Mouse (Mus musculus): ENCODE measurements at regions not wholly inside any gene's neighbourhood (a gene's known extent, or its start where the extent isn't known, plus 50 kb on each side); places are given as distances from the start of the nearest gene placed in this dataset.

DNA sequence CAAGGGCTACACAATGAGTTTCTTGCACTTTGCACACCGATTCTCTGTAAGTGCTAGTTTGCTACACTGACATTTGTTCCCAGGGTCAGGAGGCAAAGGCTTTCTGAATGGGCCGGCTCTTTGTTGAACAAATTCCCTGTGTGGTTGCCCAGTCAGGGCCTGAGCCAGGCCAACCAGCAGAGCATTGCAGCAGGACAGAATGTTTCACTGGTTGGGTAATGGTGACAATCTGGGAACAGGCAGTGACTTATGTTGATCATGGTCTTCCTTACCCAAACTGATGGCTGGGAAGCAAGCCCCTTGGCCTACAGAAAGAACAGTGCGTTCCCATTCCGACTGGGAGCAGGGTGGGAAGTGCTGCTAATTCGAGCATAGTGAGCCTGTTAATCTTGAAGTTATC, 363.7 kb upstream of the Satb1 start:
- DNase-seq (ENCODE audit: extremely low read depth, low read depth): no peak

DNA sequence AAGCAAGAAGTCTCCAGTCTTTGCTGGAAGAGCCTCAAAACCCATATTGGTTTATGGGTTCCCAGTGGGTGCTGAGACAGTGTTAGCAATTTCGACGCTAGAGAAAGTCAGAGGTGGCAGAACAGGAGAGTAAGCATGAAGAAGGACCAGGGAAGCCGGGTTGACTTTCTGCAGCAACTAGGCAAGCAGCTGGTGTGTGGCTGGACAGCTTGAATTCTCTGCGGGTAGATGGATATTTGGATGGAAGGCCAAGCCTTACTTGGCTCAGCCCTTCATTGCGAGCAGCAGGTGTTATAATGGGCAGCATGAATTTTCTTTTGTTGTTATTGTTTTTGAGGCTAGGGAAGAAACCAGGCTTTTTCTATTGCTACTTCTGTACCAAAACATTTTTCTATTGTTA, 362.7 kb upstream of the Satb1 start:
- DNase-seq (ENCODE audit: extremely low read depth, low read depth): no peak

DNA sequence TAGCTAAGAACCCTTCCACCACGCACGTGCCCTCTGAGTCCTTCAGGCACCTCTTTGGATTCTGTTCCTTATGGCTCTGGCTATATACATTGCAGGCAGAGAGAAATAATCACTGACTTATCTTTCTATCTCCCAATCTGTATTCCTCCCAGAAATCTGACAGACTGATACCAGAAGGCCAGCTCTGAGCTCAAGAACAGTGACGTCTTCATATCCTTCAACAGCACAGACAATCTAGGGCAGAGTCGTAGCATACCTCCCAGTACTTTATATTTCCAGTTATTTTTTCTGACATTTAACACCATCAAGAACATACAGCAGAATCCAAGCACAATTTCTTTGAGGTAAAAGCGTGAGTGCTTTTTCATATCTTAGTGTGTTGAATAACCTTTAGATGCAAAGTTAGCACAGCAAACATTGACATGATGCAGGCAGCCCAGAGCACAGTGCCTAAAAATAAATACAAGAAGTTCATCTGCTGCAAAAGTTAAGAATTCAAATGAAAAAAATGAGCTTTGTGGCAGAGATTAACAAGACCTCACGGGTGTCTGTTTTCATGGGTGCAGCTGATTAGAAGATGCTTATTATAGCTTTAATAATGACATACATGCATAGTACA, 358.1 kb upstream of the Satb1 start:
- no peak for DNase-seq (ENCODE audit: extremely low read depth, low read depth)

DNA sequence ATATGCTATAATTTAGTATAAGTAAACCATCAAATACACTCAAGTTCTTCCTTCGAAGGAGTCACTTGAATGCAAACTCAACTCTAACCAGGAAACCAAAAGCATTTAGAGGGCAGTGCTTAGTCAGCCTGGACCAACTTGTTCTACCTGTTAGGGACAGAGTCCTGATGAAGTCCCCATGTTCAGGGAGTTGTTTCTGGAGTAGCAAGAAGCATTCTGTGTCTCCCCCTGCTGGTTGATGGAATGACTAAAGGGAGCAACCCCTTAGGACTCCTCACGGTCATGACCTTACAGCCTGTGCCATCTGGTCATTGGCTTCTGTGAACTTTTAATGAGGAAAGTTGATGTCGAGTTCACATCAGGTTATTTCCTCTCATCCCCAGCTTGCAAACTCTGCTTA, 349.6 kb upstream of the Satb1 start:
- no peak for DNase-seq (ENCODE audit: extremely low read depth, low read depth)

DNA sequence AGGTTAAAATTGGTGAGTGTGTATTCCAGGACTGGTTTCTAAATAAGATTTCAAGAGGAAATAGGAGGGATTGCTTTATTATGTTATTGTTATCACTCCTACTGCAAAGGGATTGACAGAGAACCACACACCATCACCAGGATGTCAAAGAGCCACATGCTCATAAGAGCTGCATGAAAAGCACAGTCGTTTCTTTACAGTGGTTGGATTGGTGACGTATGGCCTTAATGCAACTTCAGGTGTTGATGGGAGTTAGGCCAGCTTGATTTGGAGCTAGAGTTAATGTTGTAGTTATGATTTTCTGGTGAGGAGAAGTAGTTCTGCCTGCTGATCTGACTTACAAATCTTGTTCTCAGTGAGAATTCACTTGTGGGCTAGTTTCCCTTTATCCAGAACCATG, 344.9 kb upstream of the Satb1 start:
- DNase-seq (ENCODE audit: extremely low read depth, low read depth): no peak

DNA sequence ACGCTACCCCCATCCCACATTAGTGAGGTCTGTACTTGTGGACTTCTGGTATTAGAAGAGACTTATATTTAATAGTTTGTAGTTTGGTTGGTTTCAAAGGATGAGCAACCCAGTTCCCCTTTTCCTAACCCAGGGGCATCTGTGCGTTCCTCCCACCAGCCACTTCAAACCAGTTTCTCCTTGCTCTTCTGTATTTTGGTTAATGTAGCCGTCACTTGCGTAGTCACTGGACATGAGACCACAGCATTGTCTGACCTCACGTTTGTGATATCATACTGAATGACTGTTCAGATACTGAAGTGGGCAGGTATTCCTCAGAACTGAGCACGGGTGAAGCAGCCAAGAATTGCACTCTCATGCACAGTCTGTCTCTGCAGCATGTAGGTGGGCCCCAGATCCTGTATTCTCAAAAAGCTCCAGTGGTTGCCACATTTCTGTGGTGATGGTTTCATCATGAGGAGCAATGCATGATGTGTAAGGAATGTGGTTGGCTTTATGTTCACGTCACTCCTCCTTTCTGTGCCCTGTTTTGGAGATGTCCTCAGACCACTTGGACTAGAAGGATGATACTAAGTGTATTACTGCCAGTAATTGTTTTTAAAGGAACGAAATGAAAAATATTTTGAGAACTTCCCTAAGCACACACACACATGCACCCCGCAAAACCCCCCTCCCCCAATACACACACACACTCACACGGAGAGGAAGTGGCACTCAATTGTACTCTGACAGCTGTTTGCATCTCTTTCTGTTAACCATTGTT, 335.2 kb upstream of the Satb1 start:
- no peak for DNase-seq (ENCODE audit: extremely low read depth, low read depth)

DNA sequence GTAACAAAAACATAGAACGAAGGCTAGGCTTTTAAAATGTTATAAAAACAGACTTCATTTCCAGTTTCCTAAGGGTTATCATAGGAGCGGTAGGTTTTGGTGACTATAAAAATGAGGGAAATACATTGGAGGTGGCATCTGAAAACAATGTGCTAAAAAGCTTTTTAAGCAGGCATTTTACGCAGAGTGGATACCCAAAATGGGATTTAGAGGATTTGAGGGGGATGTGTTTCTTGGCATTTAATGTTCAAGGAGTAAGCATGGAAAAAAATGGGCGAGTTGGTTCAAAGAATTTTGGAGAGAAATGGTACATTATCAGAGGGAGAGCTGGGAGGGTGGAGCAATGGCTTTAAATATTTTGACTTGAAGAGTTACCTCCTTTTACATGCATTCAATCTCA, 334.6 kb upstream of the Satb1 start:
- DNase-seq (ENCODE audit: extremely low read depth, low read depth): no peak

DNA sequence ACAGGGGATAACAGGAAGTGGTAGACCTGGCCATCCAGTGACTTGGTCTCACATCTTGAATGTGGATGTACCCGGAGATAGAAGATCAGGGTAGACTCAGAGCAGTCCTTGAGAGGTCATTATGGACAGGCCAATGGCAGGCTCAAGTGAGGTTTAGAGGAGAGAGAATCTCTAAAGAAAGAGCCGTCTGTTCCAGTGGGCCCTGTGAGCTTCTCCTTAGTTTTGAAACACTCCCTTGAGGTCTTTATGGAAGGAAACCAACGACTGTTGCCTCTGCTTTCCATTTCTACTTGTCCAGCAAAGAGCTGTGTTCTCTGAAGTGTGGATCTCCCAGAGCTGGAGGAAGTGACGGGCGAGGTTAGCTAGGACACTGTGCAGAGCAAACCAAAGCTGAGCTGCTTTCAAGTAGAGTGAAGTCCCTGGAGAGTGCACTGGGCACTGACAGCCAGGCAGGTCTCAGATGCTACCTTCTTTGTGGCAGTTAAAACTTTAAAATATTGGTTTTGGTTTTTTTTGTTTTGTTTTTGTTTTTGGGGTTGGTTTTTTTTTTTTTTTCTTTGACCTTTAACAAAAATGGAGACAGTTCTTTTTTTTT, 332.9 kb upstream of the Satb1 start:
- no peak for DNase-seq (ENCODE audit: extremely low read depth, low read depth)

DNA sequence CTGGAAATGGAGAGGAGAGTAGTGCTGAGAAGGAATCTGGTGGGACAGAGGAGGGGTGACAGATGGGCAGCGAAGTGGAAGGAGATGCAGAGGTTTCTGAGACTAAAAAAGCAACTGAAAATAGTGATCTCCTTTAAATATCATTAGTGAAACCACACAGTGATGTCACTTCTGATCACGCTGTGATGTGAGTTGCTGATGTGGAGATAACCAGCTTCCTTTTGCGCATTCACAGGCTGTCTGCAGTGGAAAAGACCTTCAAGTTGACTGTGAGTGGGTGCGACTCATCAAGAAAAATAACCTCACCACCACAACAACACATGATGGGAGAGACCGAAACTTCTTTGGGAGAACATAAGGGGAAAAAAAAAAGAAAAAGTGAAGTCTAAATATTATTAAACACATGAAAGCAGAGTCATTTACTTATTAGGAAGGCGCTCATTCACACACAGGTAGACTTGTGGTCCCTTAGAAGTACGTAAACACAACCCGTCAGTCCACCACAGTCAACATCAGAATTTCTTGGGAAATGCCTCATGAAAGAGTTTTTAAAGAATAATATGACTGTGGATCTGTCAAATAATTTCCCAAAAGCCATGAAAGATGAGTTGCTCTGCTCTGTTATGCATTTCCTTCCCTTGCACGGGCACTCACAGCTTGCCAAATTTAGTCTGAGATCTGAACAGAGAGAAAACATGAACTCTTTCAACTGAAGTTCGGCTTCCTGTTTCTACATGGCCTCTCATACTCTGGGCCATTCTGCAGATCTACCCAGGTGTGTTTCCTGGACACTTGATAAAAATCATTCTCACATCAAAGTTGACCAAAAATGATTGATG, 329.7 kb upstream of the Satb1 start:
- no peak for DNase-seq (ENCODE audit: extremely low read depth, low read depth)

DNA sequence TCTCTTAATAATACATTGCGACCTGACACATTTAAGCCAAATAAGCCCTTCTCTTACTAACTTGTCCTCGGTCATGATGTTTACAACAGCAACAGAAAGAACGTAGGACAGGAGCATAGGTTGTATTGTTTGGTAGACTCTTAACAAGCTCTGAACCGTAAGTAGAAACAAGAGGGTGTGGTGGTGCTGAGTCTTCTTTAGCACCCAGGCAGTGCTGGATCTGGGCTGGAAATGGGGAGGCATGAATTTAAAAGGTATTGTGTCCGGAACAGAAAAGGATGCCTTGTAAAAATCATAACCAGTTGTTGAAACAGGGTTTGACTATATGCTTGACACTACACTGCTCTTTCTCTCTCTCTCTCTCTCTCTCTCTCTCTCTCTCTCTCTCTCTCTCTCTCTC, 317.4 kb upstream of the Satb1 start:
- no peak for DNase-seq (ENCODE audit: extremely low read depth, low read depth)

DNA sequence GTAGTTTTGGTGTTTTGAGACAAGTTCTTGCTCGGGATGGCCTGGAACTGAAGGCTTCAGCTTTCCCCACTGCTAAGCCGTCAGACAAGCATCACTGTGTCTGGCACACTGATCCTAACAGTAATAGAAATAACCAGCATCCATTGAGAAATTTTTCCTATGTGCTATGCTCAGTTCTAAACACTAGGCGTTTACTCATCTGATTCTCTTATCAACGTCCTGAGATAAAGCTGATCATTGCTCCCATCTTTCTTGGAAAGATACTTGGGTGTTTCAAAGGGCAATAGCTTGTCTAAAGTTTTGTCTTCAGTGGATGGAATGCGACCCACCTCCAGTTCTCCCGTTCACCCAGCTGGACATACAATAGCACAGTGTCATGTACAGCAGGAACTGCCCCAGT, 316.7 kb upstream of the Satb1 start:
- no peak for DNase-seq (ENCODE audit: extremely low read depth, low read depth)

DNA sequence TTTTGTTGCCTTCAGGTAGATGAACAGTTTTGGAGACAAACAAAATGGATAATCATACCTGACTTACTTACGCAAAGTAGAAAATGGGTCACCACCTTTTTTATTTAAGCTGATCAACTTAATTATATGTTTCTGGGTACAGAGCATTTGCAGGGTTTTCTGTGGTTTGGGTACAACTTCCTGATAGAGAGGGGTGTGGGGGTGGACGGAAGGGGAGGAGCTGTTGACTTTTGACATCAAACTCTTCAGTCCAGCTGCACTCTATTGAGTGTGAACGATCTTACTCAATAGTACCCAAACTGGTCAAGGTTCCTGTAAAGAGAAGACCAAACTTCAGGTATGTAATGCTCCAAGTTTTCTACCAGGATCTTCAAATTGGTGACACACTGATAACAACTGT, 316.0 kb upstream of the Satb1 start:
- DNase-seq (ENCODE audit: extremely low read depth, low read depth): no peak

DNA sequence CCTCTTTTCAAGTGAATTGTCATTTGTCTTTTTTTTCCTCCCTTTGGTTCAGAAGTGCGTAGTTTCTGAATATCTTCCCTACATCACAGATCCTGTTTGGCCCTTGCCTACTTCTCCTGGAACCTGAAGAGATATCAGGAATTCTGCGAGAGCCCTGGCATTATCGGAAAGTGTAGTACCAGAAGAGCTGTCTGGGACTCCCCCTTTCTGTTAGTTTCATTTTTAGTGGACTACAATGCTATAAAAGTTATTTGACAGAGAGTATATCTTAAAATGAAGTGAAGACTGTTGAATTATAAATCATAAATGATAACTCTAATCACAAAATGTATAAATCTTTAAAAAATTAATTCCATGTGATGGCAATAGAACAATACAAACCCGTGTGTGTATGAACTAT, 270.8 kb upstream of the Satb1 start:
- no peak for DNase-seq (ENCODE audit: extremely low read depth, low read depth)

DNA sequence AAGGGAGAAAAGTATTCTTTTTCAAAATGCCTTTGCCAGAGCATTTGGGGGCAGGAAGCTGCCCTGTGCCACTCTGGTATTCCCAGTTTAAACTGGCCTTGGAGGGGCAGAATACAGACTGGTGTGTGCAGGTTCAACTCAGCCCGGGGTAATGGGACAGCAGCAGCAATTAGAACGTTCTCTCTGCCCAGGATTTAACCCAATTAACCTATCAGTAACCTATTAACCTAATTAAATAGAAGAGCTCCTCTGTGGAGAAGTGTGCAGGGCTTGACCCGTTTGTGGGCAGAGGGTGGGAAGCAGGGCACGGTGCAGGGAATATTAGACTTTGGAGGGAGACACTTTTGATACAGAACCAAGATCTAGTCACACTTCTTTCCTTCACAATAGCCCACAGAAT, 252.7 kb upstream of the Satb1 start:
- no peak for DNase-seq (ENCODE audit: extremely low read depth, low read depth)

DNA sequence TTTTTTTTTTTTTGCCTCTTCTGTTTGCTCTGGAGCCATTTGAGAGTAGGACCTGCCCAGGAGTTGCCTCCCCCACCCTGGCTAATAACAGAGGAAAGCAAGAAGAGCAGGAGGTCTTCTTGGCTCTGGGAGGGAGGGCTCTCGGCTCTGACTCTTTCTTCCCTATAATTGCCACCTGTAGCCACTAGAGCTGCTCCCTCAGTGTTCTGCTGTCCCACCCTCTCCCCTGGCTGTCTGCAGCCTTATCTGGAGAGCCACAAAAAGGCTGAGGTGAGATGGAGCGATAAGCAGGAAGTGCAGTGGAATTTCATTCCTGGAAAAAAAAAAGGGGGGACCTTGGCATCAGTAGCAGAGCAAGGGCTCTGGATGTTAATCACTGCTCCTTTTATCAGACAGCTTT, 251.4 kb upstream of the Satb1 start:
- no peak for DNase-seq (ENCODE audit: extremely low read depth, low read depth)

DNA sequence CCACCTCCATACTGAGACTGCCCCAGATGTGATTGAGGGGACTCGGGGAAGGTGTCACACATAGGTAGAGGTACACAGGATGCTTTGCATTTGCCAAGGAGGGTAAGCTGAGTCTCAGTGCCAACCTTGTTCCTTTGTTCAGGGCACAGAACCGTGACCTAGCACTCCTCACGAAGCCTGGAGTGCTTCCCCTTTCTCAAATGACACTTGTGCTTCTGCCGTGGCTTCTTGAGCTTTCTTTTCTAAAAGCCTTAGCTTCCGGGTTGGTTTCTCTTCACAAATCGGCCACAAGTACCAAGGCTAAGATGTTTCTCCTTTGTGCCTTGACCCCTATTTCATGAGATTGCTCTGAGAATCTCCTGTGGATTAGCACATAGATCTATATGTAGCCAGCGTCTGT, 246.2 kb upstream of the Satb1 start:
- no peak for DNase-seq (ENCODE audit: extremely low read depth, low read depth)

DNA sequence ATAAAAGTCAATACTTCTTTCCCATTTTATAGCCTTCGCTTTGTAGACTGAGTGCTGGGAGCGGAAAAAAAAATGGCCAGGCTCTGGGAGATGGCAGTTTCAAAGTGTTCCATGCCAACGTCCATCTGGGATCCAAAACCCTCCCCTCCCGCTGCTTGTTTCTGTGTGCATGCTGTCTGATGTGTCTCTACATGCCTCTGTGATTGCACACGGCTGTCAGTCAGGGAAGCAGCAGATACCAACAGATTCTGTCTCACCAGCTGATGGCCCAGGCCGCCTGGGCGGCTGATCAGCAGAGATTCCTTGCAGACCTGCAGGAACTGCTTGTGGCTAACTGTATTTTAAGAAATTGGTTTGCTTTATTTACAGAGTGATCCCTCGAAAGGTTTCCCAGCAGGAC, 245.4 kb upstream of the Satb1 start:
- DNase-seq (ENCODE audit: extremely low read depth, low read depth): no peak

DNA sequence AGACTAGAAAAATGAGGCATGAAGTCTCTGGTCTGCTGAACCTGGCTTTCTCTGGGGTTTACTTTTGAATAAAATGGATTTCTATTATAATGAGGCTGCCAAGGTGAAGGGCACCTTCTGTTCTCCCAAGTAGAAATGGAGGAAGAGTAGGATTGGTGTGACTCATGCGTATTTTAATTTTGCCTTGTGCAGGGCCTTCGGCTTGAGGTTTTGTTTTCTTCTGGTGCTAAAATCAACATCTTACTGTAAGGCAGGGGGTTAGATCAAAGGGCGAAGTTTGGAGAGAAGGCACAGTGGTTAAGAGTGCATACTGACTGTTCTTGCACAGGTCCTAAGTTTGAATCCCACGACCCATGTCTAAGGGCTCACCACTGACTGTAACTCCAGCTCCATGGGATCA, 244.9 kb upstream of the Satb1 start:
- no peak for DNase-seq (ENCODE audit: extremely low read depth, low read depth)

DNA sequence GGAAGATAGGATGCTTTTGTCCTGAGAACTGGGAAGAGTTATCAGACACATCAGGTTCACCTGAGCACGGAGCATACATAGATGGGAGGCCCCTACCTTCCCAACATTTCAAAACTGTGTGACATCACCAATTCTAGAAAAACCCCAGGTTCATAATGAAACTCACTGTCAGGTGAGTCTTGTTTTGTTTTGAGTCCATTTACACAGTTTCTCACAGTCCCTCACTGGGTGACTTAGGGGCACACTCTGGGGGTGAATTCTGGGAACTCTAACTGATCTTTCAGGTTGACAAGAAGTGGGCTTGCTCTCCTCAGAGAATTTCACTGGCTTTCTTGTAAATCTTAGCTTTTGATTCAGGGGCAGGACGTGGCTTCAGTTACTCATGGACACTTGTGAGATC, 243.7 kb upstream of the Satb1 start:
- no peak for DNase-seq (ENCODE audit: extremely low read depth, low read depth)

DNA sequence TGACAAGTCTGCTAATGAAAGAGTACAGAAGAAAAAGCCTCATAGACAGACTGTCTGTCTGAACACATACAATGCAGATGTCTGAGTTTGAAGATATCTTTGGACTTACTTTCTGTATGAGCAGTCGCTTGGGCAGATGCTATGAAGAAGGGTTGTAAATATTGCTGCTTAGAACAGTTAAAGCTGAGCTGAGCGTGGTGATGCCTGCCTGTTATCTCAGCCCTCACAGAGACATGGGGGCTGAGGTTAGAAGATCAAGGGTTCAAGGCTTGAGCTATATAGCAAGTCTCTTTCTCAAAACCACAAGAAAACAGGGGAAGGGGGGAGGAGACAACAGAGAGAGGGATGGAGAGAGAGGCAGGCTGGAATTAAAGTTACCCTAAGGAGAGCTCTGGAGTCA, 234.6 kb upstream of the Satb1 start:
- no peak for DNase-seq (ENCODE audit: extremely low read depth, low read depth)

DNA sequence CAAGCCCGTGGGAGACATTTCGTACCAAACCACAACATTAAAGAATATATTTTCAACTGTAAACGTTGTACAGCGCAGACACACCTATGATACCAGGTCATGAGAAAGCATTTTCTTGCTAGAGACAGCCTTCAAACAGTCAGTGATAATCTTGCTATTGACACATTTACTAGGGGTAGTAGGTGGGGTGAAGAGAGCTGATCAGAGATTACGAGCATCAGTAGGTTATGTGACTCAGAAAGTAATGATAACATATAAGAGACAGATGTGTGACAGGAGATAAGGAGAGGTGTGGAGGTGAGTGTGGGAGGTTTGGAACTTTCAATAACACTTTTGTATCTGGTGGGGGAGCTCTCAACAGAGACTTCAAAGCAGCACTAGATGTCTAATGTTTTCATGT, 231.5 kb upstream of the Satb1 start:
- no peak for DNase-seq (ENCODE audit: extremely low read depth, low read depth)

DNA sequence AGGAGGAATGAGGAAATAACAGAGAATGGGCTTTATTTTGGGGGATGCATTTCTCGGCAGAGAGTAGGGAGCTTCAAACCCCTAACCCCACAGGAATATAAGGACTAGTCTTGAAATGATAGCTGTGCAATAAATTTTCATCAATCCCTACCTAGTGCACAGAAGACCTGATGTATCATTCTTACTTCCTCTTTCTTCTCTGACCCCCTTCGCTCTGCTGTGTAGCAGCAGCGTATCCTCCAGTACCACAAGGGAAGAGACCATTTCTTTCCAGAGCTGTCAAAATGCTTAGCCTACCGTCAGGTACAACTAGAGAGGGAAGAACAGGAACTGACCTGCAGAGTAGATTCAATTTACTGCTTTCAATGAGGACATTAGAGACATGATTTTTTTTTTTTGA, 230.0 kb upstream of the Satb1 start:
- no peak for DNase-seq (ENCODE audit: extremely low read depth, low read depth)

All from MEL-GATA-1-ER (cell line).